Mouse (Mus musculus) hindbrain, embryonic 10.5 days (tissue): ENCODE measurements around the gene Dennd2a. TPM values are rescaled to one million over a fixed set of nuclear protein-coding genes. Genes with fewer than 3 reads are reported as not detected.

ENCODE experiments used
- DNase-seq: peaks from one replicate; pipeline ENCODE4 v3.0.0-alpha.2; 2017; ENCODE audit warnings: low spot score
- H3K27ac ChIP-seq: fragments of 300-500 bp; sonication (generic); 2 replicates; pipeline ENCODE4 v1.5.1; 2016; ENCODE audit warnings: mild to moderate bottlenecking, moderate library complexity
- H3K27me3 ChIP-seq: fragments of 300-500 bp; sonication (generic); 2 replicates; pipeline ENCODE4 v1.6.1; 2016; ENCODE audit warnings: mild to moderate bottlenecking; ENCODE audit not compliant: poor library complexity, insufficient read depth, severe bottlenecking
- H3K36me3 ChIP-seq: fragments of 300-500 bp; sonication (generic); 2 replicates; pipeline ENCODE4 v1.6.1; 2016; ENCODE audit warnings: mild to moderate bottlenecking, moderate library complexity
- H3K4me1 ChIP-seq: fragments of 300-500 bp; sonication (generic); replicated peaks from 2 replicates; pipeline ENCODE4 v1.6.1; 2016; ENCODE audit warnings: mild to moderate bottlenecking
- H3K4me3 ChIP-seq: fragments of 300-500 bp; sonication (generic); 2 replicates; pipeline ENCODE4 v1.5.1; 2016; ENCODE audit warnings: mild to moderate bottlenecking, moderate library complexity
- H3K9me3 ChIP-seq: fragments of 300-500 bp; sonication (generic); 2 replicates; pipeline ENCODE4 v1.6.1; 2016; ENCODE audit warnings: mild to moderate bottlenecking, moderate library complexity
- WGBS: fragments of 180-500 bp; shearing (Covaris S2); methylation state at CpG from one replicate; pipeline ENCODE4 v1.1.7; 2016; 5-methylcytosine and 5-hydroxymethylcytosine counted together
- polyA plus RNA-seq: library from polyadenylated mRNA; unstranded; fragments of >200 nt; fragmentation: Nextera tagmentation; extraction: Ambion mirVana; gene quantifications from 2 replicates; pipeline ENCODE4 v1.2.1, GENCODE M21; 2016

The Dennd2a gene
- polyA plus RNA-seq, 1 experiment from 2014 or later = 45.6 TPM

GRCm38 (mm10) chr6:39414106-39414505 is 143.6 kb downstream of the Dennd2a start:
- Histone ChIP-seq H3K27me3 (no peaks in the 10 kb centered on the region; the same call in 1 of the 2 replicates), H3K4me3 (no peak overlapping the region), H3K36me3 (peaks cover 27% of the 10 kb centered on the region), H3K4me1 (peaks cover 14% of the 10 kb centered on the region), H3K9me3 (no peaks in the 10 kb centered on the region), H3K27ac (no peak overlapping the region)
- WGBS = 84% methylated on average over 1 of the region's 1 CpGs
- DNase-seq = no peak

Other genes starting within 250 kb of the Dennd2a start
- gene Slc37a3, start 180.2 kb downstream of the Dennd2a start, polyA plus RNA-seq = 43.1 and 51.5 TPM in 2 replicates
- 0.31 and 0.80 TPM in 2 replicates for gene Rab19, start 176.7 kb downstream of the Dennd2a start, polyA plus RNA-seq
- 90.0 and 116 TPM in 2 replicates for gene Mkrn1, start 137.4 kb downstream of the Dennd2a start, polyA plus RNA-seq
- 29.3 and 30.8 TPM in 2 replicates for gene Adck2, start 16.0 kb upstream of the Dennd2a start, polyA plus RNA-seq
- gene Gm42420, start 27.9 kb upstream of the Dennd2a start, polyA plus RNA-seq = 0.76 and 1.6 TPM in 2 replicates
- 292 and 328 TPM in 2 replicates for gene Ndufb2, start 34.7 kb upstream of the Dennd2a start, polyA plus RNA-seq
- gene Braf, start 167.6 kb upstream of the Dennd2a start, polyA plus RNA-seq = 18.4 and 18.6 TPM in 2 replicates